Mouse (Mus musculus) thymus, postnatal 25 days (tissue): ENCODE measurements around the gene Efnb1.

Experiments
- DNase-seq: peaks from one replicate; pipeline ENCODE4 v3.0.0; 2022

The Efnb1 gene

GRCm38 (mm10) chrX:99154358-99154757, 18.4 kb downstream of the Efnb1 start:
- no peak for DNase-seq

- DNase-seq = no peak
These were observed 23.1 kb downstream of the Efnb1 start for GRCm38 (mm10) chrX:99159020-99159419.

- no peak for DNase-seq
These were observed 28.2 kb downstream of the Efnb1 start for GRCm38 (mm10) chrX:99164111-99164510.

- DNase-seq = no peak
These were observed 29.0 kb downstream of the Efnb1 start for GRCm38 (mm10) chrX:99164855-99165368.

GRCm38 (mm10) chrX:99167014-99167413, 31.1 kb downstream of the Efnb1 start:
- no peak for DNase-seq

- no peak for DNase-seq
These were observed 31.6 kb downstream of the Efnb1 start for GRCm38 (mm10) chrX:99167550-99167949.

- no peak for DNase-seq
These were observed 36.4 kb downstream of the Efnb1 start for GRCm38 (mm10) chrX:99172301-99172700.

- DNase-seq = no peak
These were observed 49.2 kb downstream of the Efnb1 start for GRCm38 (mm10) chrX:99185081-99185596.

GRCm38 (mm10) chrX:99186497-99187435, 50.8 kb downstream of the Efnb1 start:
- DNase-seq = no peak

GRCm38 (mm10) chrX:99191441-99192087, 55.6 kb downstream of the Efnb1 start:
- DNase-seq = no peak

- no peak for DNase-seq
These were observed 61.0 kb downstream of the Efnb1 start for GRCm38 (mm10) chrX:99196910-99197309.

- no peak for DNase-seq
These were observed 62.6 kb downstream of the Efnb1 start for GRCm38 (mm10) chrX:99198532-99198931.
